Mouse (Mus musculus) liver, adult 2 months (tissue): ENCODE measurements around the gene Ccl17. TPM values are rescaled to one million over a fixed set of nuclear protein-coding genes. Genes with fewer than 3 reads are reported as not detected.
A peak's percentile ranks its signal among the peaks of the same experiment; 100 is the strongest.
"Not testable (repeated sequence)": the region's sequence is repeated elsewhere in the genome, so short reads cannot be mapped to it uniquely, and the experiment has no call there.

Experiments used
- DNase-seq: peaks from one replicate; pipeline ENCODE4 v3.0.0-alpha.2; 2011; ENCODE audit warnings: low read depth, low spot score; ENCODE audit errors: extremely low read depth
- H3K27ac ChIP-seq: fragments of 200-500 bp; replicated peaks from 2 replicates; pipeline ENCODE4 v1.5.1; 2012; ENCODE audit warnings: low read depth, mild to moderate bottlenecking, control low read depth, inconsistent platforms, low read length; ENCODE audit not compliant: insufficient read depth
- H3K27me3 ChIP-seq: fragments of 200-500 bp; 2 replicates; pipeline ENCODE4 v1.6.1; 2012; ENCODE audit warnings: mild to moderate bottlenecking, moderate library complexity, low read length, inconsistent platforms; ENCODE audit not compliant: control insufficient read depth, insufficient read depth
- H3K36me3 ChIP-seq: fragments of 200-500 bp; 2 replicates; pipeline ENCODE4 v1.6.1; 2012; ENCODE audit warnings: low read length, inconsistent platforms; ENCODE audit not compliant: control insufficient read depth, insufficient read depth
- H3K4me1 ChIP-seq: fragments of 200-500 bp; 2 replicates; pipeline ENCODE4 v1.6.1; 2011; ENCODE audit warnings: low read length; ENCODE audit not compliant: control insufficient read depth, insufficient read depth
- H3K4me3 ChIP-seq: fragments of 200-500 bp; 2 replicates; pipeline ENCODE4 v1.5.1; 2011; ENCODE audit warnings: low read depth, mild to moderate bottlenecking, control low read depth, low read length, moderate library complexity; ENCODE audit not compliant: insufficient read depth
- H3K79me2 ChIP-seq: fragments of 200-500 bp; 2 replicates; pipeline ENCODE4 v1.6.1; 2012; ENCODE audit warnings: inconsistent platforms, mild to moderate bottlenecking, low read length, moderate library complexity; ENCODE audit not compliant: control insufficient read depth, insufficient read depth
- H3K9ac ChIP-seq: fragments of 200-500 bp; 2 replicates; pipeline ENCODE4 v1.6.1; 2012; ENCODE audit warnings: low read depth, mild to moderate bottlenecking, control low read depth, inconsistent platforms, low read length
- CTCF ChIP-seq: fragments of 200-500 bp; IDR thresholded peaks from 2 replicates; pipeline ENCODE4 v1.5.1; 2011; ENCODE audit warnings: low read depth, low read length, control low read depth
- POLR2A ChIP-seq: fragments of 200-500 bp; IDR thresholded peaks from 2 replicates; pipeline ENCODE4 v1.6.1; 2011; ENCODE audit warnings: low read length, control low read depth; ENCODE audit not compliant: insufficient read depth; ENCODE audit errors: extremely low read depth
- WGBS: fragments of 180-500 bp; shearing (Covaris S2); methylation state at CpG from one replicate; pipeline ENCODE4 v1.1.7; 2018; 5-methylcytosine and 5-hydroxymethylcytosine counted together
- polyA plus RNA-seq: library from polyadenylated mRNA; depleted of rRNA; stranded (reverse); fragments of >200 nt; gene quantifications from 2 replicates; pipeline ENCODE4 v1.2.3, GENCODE M21; 2012
- total RNA-seq: library from RNA; depleted of rRNA; stranded (reverse); fragments of >200 nt; gene quantifications from 2 replicates; pipeline ENCODE4 v1.2.3, GENCODE M21; 2014

Gene Ccl17
- total and polyA plus RNA-seq, 2 experiments: 0.21 TPM; not detected in 1

DNA sequence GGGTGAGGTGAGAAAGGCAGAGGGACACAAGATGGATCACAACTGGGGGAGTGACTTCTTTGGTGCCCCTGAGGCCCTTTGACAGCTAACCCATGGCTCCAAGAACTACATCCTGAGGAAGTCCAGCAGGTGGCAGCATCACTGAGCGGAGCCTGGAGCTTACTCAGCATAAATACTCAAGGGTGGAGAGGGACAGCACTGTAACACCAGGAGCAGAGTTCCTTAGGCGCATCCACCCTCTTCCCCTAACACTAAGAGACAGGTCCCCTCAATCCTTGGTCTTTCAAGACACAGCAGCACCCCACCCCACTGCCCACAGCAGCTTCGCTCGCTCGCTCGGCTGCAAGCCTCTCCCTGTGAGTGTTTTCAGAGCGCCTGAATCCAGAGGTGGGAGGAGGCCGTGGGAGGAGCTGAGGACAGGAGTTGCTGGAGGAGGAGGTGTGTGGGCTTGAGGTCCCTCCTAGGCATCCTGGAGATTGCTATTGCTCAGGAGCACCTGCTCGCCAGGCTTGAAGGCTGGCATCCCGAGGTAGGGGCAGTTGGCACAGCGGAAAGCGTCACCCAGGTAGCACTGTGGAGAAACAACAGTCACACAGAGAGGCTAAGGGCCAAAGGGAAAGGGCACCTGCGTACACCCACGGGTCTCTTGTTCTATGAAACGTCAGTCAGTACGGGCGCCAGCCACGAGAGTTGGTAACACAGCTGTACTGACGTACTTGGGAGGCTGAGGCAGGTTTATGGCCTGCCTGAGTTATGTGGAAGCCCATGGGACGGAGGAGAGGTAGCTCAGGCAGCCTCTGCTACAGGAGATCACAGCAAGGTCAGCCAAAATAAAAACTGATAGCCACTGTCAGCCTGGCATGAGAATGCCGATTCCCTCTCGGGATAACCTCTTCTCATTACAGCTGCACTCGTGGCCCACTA is 12.6 kb downstream of the Ccl17 start:
- 89% methylated on average over 23 of the region's 23 CpGs for WGBS
- H3K9ac ChIP-seq: no peak overlapping the region
- H3K27me3 ChIP-seq: no peaks in the 10 kb centered on the region
- peaks cover 38% of the 10 kb centered on the region for H3K36me3 ChIP-seq
- H3K79me2 ChIP-seq: no peaks in the 10 kb centered on the region
- peaks cover 4% of the 10 kb centered on the region; the same call in 1 of the 2 replicates for H3K4me1 ChIP-seq
- DNase-seq: peak; percentile 54
- no peak for TF ChIP-seq POLR2A
- TF ChIP-seq CTCF: peak; percentile 78
- H3K4me3 ChIP-seq: no peak overlapping the region
- no peak overlapping the region for H3K27ac ChIP-seq

DNA sequence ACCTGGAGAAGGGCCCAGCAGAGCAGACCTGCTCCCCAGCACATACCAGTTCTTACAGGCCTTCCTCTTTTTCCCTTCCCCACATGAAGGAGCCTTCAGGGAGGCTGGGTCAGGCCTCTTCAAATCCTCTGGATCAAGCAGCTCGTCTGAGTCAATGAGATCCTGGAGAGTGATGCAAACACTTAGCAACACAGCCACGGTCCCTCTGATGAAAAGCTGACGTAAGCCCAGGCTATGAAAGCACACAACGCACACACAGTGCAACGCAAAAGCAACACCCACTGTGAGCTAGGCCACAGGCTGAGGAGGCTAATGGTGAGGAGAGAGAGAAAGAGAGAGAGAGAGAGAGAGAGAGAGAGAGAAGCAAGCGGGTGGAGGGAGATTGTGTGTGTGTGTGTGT is 14.9 kb downstream of the Ccl17 start:
- no peak for DNase-seq
- peaks cover 51% of the 10 kb centered on the region for H3K36me3 ChIP-seq

GRCm38 (mm10) chr8:94826210-94826609 is 16.0 kb downstream of the Ccl17 start:
- H3K9ac ChIP-seq: no peak overlapping the region
- WGBS: 95% methylated on average over 5 of the region's 5 CpGs
- no peak overlapping the region for H3K4me3 ChIP-seq
- no peaks in the 10 kb centered on the region for H3K27me3 ChIP-seq
- TF ChIP-seq CTCF (no peak), POLR2A (no peak)
- no peaks in the 10 kb centered on the region for H3K79me2 ChIP-seq
- H3K4me1 ChIP-seq: no peaks in the 10 kb centered on the region
- no peak overlapping the region for H3K27ac ChIP-seq
- H3K36me3 ChIP-seq: peaks cover 54% of the 10 kb centered on the region
- no peak for DNase-seq

More for the DNA sequence above, 14.9 kb downstream of the Ccl17 start:
- 86% methylated on average over 6 of the region's 6 CpGs for whole genome bisulfite sequencing
- Histone ChIP-seq H3K9ac (no peak overlapping the region), H3K27me3 (no peaks in the 10 kb centered on the region), H3K27ac (no peak overlapping the region), H3K4me3 (no peak overlapping the region), H3K79me2 (no peaks in the 10 kb centered on the region), H3K4me1 (0 out of 2 replicates have a peak, but pooled peaks cover under 1% of the 10 kb centered on the region)
- TF ChIP-seq POLR2A (no peak), CTCF (no peak)

GRCm38 (mm10) chr8:94828284-94828683 is 18.0 kb downstream of the Ccl17 start:
- Histone ChIP-seq H3K36me3 (peaks cover 57% of the 10 kb centered on the region), H3K9ac (no peak overlapping the region), H3K4me3 (no peak overlapping the region), H3K27me3 (no peaks in the 10 kb centered on the region), H3K79me2 (peaks cover 6% of the 10 kb centered on the region; the same call in 1 of the 2 replicates), H3K27ac (no peak overlapping the region), H3K4me1 (no peaks in the 10 kb centered on the region; the same call in 1 of the 2 replicates)
- TF ChIP-seq CTCF: no peak
- no peak for TF ChIP-seq POLR2A
- 86% methylated on average over 6 of the region's 6 CpGs for WGBS
- no peak for DNase-seq

- H3K27ac ChIP-seq, H3K27me3 ChIP-seq, H3K9ac ChIP-seq, H3K4me3 ChIP-seq: not testable (repeated sequence)
- H3K79me2 ChIP-seq: peaks cover 18% of the 10 kb centered on the region; the same call in 1 of the 2 replicates
- peak; percentile 57 for DNase-seq
- WGBS: 19% methylated on average over 7 of the region's 7 CpGs
- peaks cover 13% of the 10 kb centered on the region for H3K4me1 ChIP-seq
- H3K36me3 ChIP-seq: peaks cover 20% of the 10 kb centered on the region
These were observed 23.7 kb downstream of the Ccl17 start for GRCm38 (mm10) chr8:94833901-94834405.

DNA sequence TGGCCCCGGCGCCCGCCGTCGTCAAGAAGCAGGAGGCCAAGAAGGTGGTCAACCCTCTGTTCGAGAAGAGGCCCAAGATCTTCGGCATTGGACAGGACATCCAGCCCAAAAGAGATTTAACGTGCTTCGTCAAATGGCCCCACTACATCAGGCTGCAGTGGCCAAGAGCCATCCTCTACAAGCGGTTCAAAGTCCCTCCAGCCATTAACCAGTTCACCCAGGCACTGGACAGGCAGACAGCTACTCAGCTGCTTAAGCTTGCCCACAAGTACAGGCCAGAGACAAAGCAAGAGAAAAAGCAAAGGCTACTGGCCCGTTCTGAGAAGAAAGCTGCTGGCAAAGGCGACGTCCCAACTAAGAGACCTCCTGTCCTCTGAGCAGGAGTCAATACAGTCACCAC is 25.5 kb downstream of the Ccl17 start:
- H3K9ac ChIP-seq: peak overlapping the region; percentile 20
- peaks cover 18% of the 10 kb centered on the region; the same call in 1 of the 2 replicates for H3K79me2 ChIP-seq
- not testable (repeated sequence) for H3K4me3 ChIP-seq, H3K27me3 ChIP-seq
- 67% methylated on average over 13 of the region's 13 CpGs for WGBS
- peak; percentile 77 for DNase-seq
- H3K36me3 ChIP-seq: peaks cover 12% of the 10 kb centered on the region
- H3K27ac ChIP-seq: peak overlapping the region; percentile 70
- H3K4me1 ChIP-seq: peaks cover 13% of the 10 kb centered on the region
